26 mouse cellular contexts compared by ENCODE assay signal in genomic region chr2:60253506-60253905, GRCm38 (mm10). TPM values are rescaled to one million over a fixed set of nuclear protein-coding genes. Genes with fewer than 3 reads are reported as not detected.
DNase-seq lines count a peak whose midpoint lies in the region; ATAC-seq and TF ChIP-seq lines count a peak whose summit lies in the region.
"Had no signal": no experiment of that assay in that cellular context is flagged by ENCODE, and none has a peak within 500 bp of the region (broad histone marks: within the 10 kb centered on the region; RNA-seq: fewer than 3 reads in every experiment).

No protein-coding gene starts in this region.

- intact Hi-C loops in left cerebral cortex, postnatal 36 days (cut with DNase I) = no loop called here
- intact Hi-C loops in left cerebral cortex, postnatal 10 days (cut with DNase I) = no loop called here

- no peak overlapping the region for H3K4me3 ChIP-seq in bone marrow macrophage, adult 2 months (ENCODE audit: insufficient read depth, low read length)
- H3K4me3 ChIP-seq: embryonic facial prominence, embryonic 12.5 days; embryonic facial prominence, embryonic 15.5 days; heart, embryonic 12.5 days; heart, embryonic 15.5 days; hindbrain, embryonic 10.5 days; hindbrain, embryonic 13.5 days had no signal

- H3K4me1 ChIP-seq in bone marrow macrophage, adult 2 months (ENCODE audit: control insufficient read depth, insufficient read depth, low read length) = peaks cover 8% of the 10 kb centered on the region
- H3K4me1 ChIP-seq: embryonic facial prominence, embryonic 12.5 days; embryonic facial prominence, embryonic 15.5 days; hindbrain, embryonic 10.5 days; hindbrain, embryonic 13.5 days had no signal

- peak; percentile 93 for ATAC-seq in frontal cortex, adult (ENCODE audit: low TSS enrichment)
- ATAC-seq: activated CD4-positive, CD25-positive, alpha-beta regulatory T cell, adult 4 months; forebrain, embryonic 14.5 days had no signal

- peak overlapping the region; percentile 34 for H3K27ac ChIP-seq in bone marrow macrophage, adult 2 months (ENCODE audit: insufficient read depth, low read depth, low read length)
- H3K27ac ChIP-seq: embryonic facial prominence, embryonic 12.5 days; embryonic facial prominence, embryonic 15.5 days; heart, embryonic 15.5 days; hindbrain, embryonic 10.5 days; hindbrain, embryonic 13.5 days had no signal

- TF ChIP-seq POLR2A in bone marrow macrophage, adult 2 months (IDR thresholded peaks at IDR 0.05; ENCODE audit: borderline replicate concordance, low read depth, low read length) = no peak

- no peak for DNase-seq in frontal cortex, postnatal 25 days (ENCODE audit: low spot score in 2 of 2)
- peak; percentile 14 for DNase-seq in layer of hippocampus, adult 9-11 months
- DNase-seq in layer of hippocampus, adult 8-10 months (ENCODE audit: low spot score in 2 of 2) = no peak
- DNase-seq in left cerebral cortex, postnatal 36 days (ENCODE audit: low spot score in 2 of 2) = peak; percentile 18 to 22
- DNase-seq in left cerebral cortex, postnatal 10 days (ENCODE audit: extremely low spot score in 1 of 2, low spot score in 2 of 2) = no peak
- no peak for DNase-seq in ovary, adult 18-20 months (ENCODE audit: low spot score)
- DNase-seq: adrenal gland, adult 8-10 months; adrenal gland, postnatal 25 days; cerebellum, adult 11 months; cerebellum, adult 2 months; cerebellum, adult 9-11 months; cerebellum, postnatal 25 days; gastrocnemius, postnatal 25 days; heart, adult 18-20 months; heart, postnatal 10 days; heart, postnatal 36 days had no signal

- TF ChIP-seq CTCF in bone marrow macrophage, adult 2 months (IDR thresholded peaks at IDR 0.05; ENCODE audit: low read depth, low read length) = no peak

RNA-seq across cellular contexts. Expression of gene Cd302, which starts 30.8 kb away (rescaled TPM):
- total RNA-seq in layer of hippocampus, adult 8-10 months (2022) = 10 to 100 TPM; 13.8 to 21.4 (median 19.2) TPM
- 10 to 100 TPM; 16.6 to 19.6 TPM for total RNA-seq in left cerebral cortex, postnatal 36 days (2021)
- 10 to 100 TPM; 11.5 to 13.4 TPM for total RNA-seq in left cerebral cortex, postnatal 10 days (2021)
- polyA plus RNA-seq in bone marrow macrophage, adult 2 months (2012; ENCODE audit: insufficient read depth, insufficient read length, missing spikeins) = 120 and 135 TPM in 2 replicates

RNA-seq across cellular contexts. Expression of gene March7, which starts 43.8 kb away (rescaled TPM):
- 10 to 100 TPM; 62.6 to 74.5 (median 69.3) TPM for total RNA-seq in layer of hippocampus, adult 8-10 months (2022)
- total RNA-seq in left cerebral cortex, postnatal 36 days (2021) = 10 to 100 TPM; 53.9 to 59.4 TPM
- total RNA-seq in left cerebral cortex, postnatal 10 days (2021) = 10 to 100 TPM; 75.1 to 76.5 TPM
- polyA plus RNA-seq in bone marrow macrophage, adult 2 months (2012; ENCODE audit: insufficient read depth, insufficient read length, missing spikeins) = 66.9 and 71.4 TPM in 2 replicates

RNA-seq across cellular contexts. Expression of gene Baz2b, which starts 43.9 kb away (rescaled TPM):
- total RNA-seq in layer of hippocampus, adult 8-10 months (2022) = 10 to 100 TPM; 56.7 to 73.3 (median 59.7) TPM
- total RNA-seq in left cerebral cortex, postnatal 36 days (2021) = 10 to 100 TPM; 49.3 to 64.1 TPM
- 10 to 100 TPM; 53.0 to 56.7 TPM for total RNA-seq in left cerebral cortex, postnatal 10 days (2021)
- polyA plus RNA-seq in bone marrow macrophage, adult 2 months (2012; ENCODE audit: insufficient read depth, insufficient read length, missing spikeins) = 64.7 and 68.7 TPM in 2 replicates

Comparison
In these comparisons a context has a peak if more than half of its experiments do, and no peak if none do; other contexts are left out.
1. DNase-seq: peak in layer of hippocampus, adult 9-11 months (single experiment) and left cerebral cortex, postnatal 36 days (2 of 2); none in frontal cortex, postnatal 25 days (0 of 2), layer of hippocampus, adult 8-10 months (0 of 2), left cerebral cortex, postnatal 10 days (0 of 2) and ovary, adult 18-20 months (single experiment).